Mouse (Mus musculus) CD4-positive, CD25-positive, alpha-beta regulatory T cell, adult 2 months (primary cell): Measurements from ENCODE around the gene Zfp513.
"Not testable (repeated sequence)": the region's sequence is repeated elsewhere in the genome, so short reads cannot be mapped to it uniquely, and the experiment has no call there.

Source experiments
- DNase-seq: peaks from one replicate; pipeline ENCODE4 v3.0.0-alpha.2; 2012; ENCODE audit warnings: low read depth, low spot score

Zfp513 gene

DNA sequence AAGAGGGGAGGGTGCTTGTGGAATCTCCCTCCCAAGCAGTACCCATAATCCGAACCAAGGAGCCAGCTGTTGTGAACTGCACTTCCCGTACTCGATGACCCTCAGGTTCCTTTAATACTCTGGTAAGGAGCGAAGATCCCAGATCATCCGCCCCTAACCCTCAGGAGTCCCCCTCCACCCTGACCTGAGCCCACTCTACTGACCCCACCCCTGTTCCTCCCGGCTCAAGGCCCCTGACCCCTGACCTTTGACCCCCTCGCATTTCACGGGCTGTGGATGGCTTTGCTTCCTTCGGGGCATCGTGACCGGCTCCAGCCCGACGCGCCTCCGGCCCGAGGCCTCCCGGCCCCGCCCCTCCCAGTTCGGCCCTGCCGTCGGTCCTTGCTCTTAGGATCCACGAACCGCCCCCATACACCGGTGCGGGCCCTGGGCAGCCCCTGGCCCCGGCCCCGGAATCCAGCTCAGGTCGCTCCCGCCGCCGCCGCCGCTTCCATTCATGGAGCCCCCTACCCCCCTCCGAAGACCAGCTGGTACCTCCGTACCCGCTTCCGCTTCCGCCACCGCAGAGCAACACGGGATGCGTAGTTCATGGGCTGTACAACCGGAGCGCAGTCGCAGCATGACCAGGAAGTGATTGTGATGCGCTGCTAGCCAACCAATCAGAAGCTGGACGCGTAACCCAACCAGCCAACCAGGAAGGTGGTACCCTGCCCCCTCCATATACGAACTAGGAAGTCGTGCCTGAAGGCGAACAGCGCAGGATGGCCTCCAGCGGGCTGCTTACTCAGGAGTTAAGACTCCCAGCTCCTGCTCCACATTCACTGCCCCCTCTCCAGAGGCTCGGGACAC lies at the start of gene Zfp513:
Zfp513 (minus strand) TSS at position 562 of the 849 bp plus-strand sequence.
- peak; percentile 98 for DNase-seq

DNA sequence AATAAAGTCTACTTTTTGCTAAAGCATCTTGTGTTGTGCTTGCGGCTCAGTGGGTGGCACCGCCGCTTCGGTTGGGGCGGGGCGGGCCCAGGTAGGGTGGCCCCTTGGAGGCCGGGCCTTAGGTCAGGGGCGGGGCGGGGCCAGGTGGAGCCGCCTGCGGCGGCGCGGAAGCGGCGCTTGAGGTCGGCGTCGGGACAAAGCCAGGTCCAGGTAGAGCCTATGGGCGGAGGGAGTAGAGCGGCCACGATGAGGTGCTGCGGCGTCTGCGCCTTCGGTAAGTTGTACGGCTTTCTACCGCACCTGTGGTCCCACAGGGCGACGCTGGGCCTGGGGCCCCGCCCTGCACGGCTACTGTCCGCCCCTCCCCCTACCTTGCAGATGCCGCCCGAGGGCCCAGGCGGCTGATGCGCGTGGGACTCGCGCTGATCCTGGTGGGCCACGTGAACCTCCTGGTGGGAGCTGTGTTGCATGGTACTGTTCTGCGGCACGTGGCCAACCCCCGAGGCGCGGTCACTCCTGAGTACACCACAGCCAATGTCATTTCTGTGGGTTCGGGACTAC lies 49.5 kb upstream of the Zfp513 start, which contains the start of gene Krtcap3:
Krtcap3 (plus strand) TSS at position 151 of the 561 bp plus-strand sequence.
- DNase-seq: peak; percentile 72

DNA sequence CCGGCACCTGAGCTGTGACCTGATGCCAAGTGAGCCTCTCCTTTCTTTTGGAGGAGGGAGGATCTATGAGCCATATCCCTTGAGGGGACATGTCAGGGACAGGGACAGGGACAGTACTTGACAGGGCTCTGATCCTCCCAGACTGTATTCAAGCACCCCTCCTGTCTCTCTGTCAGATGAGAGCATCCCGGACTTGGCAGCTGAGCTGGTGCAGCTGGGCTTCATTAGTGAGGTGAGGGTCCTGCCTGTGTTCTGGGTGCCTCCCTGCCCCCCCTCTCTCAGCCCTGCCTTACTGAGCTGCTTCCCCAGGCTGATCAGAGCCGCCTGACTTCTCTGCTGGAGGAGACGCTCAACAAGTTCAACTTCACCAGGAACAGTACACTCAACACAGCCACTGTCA lies 48.6 kb upstream of the Zfp513 start:
- DNase-seq: no peak

- DNase-seq: no peak
These were observed 40.1 kb upstream of the Zfp513 start for GRCm38 (mm10) chr5:31242191-31242590.

- peak; percentile 25 for DNase-seq
These were observed 39.5 kb upstream of the Zfp513 start for GRCm38 (mm10) chr5:31241522-31242034.

- DNase-seq: peak; percentile 98
These were observed 38.8 kb upstream of the Zfp513 start, which contains the start of the genes Nrbp1 and Gm9970 for GRCm38 (mm10) chr5:31240637-31241521. TSS of gene Nrbp1 (plus strand) at chr5:31240864. TSS of gene Gm9970 (minus strand) at chr5:31241232.

GRCm38 (mm10) chr5:31226641-31227040 lies 24.5 kb upstream of the Zfp513 start:
- DNase-seq: peak; percentile 63

GRCm38 (mm10) chr5:31222696-31223095 lies 20.6 kb upstream of the Zfp513 start:
- no peak for DNase-seq

DNA sequence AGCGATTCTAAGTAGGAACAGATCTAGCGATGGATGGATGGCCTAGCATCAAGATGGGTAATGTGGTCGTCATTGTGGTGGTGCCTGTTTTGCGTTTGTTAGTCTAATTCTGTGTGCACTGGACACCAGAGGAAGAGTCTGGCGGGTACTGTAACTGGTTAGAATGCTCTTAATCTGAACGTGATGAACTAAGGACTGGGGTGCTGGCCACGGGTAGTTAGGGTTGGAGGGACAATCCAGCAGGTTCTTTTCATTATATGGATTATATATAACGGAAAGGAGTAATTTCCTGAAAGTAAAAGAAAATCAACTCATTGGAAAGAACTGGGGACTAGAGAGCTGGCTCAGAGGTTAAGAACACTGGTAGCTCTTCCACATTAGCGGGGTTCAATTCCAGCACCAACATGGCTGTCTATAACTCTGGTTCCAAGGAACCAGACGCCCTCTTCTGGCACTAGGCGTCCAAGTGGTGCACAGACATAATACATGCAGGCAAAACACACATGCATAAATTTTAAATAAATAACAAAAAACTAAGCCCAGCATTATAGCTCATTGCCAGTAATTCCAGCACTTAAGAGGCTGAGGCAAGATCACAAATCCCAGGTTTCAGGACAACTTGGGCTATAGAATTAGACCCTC lies 19.3 kb upstream of the Zfp513 start:
- peak; percentile 53 for DNase-seq

- DNase-seq: peak; percentile 98
These were observed 18.6 kb upstream of the Zfp513 start, which contains the start of gene Ppm1g for GRCm38 (mm10) chr5:31220448-31221303. TSS of gene Ppm1g (minus strand) at chr5:31220687.

- DNase-seq: no peak
These were observed 17.9 kb upstream of the Zfp513 start for GRCm38 (mm10) chr5:31219911-31220447.

GRCm38 (mm10) chr5:31219474-31219873 lies 17.4 kb upstream of the Zfp513 start:
- DNase-seq: no peak

DNA sequence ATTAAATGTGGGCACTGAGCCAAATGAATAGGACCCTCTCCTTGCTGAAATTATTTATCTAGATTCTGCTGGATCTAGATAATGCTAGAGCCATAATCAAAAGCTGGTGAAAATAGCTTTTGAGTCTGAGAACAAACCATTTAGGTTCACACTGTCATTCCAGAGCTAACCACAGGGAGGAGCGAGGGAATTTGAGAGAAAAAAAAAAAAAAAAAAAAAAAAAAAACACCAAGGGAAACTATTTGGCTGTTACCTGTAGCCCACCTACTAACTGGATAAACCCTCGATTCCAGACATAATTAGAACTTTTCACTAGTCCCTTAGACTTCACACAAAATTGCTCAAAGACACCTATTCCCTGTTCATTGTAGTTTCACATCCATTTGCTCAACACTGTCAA lies 17.0 kb upstream of the Zfp513 start:
- peak; percentile 58 for DNase-seq

DNA sequence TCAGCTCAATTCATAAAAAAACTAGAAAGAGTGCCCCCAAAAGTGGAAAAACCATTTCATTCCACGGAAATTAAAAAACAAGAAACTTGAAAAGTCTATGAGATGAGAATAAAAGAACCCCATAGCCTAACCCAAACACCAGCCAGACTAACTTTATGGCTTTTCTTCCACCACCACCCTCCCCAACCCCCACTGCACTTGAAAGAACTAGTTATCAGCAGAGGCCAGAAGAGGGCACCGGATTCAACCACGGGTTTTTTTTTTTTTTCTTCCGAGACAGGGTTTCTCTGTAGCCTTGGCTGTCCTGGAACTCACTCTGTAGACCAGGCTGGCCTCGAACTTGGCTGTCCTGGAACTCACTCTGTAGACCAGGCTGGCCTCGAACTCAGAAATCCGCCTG lies 16.2 kb upstream of the Zfp513 start:
- peak; percentile 71 for DNase-seq

DNA sequence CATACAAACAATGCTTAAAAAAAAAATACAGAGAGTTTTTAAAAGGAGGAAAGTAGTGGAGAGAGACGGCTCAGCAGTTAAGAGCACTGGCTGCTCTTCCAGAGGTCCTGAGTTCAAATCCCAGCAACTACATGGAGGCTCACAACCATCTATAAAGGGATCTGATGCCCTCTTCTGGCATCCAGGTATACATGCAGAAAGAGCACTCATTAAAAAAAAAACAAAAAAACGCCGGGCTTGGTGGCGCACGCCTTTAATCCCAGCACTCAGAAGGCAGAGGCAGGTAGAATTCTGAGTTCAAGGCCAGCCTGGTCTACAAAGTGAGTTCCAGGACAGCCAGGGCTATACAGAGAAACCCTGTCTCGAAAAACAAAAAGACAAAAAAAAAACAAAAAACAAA lies 14.5 kb upstream of the Zfp513 start:
- DNase-seq: not testable (repeated sequence)

- no peak for DNase-seq
These were observed 2.3 kb upstream of the Zfp513 start for GRCm38 (mm10) chr5:31204421-31204820.

DNA sequence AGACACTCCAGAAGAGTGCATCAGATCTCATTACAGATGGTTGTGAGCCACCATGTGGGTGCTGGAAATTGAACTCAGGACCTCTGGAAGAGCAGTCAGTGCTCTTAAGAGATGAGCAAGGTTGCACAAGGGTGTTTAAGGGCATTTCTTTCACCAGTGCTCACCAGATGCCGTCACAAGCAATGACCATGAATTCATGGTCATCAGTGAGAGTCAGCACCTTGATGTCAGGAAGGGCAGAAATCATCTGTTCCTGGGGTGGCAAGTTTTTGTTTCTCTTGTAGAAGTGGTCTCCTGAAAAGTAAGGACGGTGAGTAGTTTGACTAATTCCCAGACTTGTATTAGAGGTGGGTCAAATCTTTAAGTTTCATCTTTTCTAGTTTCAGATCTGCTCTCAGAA lies 1.8 kb upstream of the Zfp513 start:
- no peak for DNase-seq

- no peak for DNase-seq
These were observed 830 bp upstream of the Zfp513 start for GRCm38 (mm10) chr5:31202933-31203332.

- DNase-seq: no peak
These were observed 911 bp downstream of the Zfp513 start for GRCm38 (mm10) chr5:31201042-31201741.
